Mouse (Mus musculus) CH12.LX (cell line): ENCODE measurements around the gene Tbc1d9. TPM values are rescaled to one million over a fixed set of nuclear protein-coding genes. Genes with fewer than 3 reads are reported as not detected.

ENCODE experiments used
- DNase-seq: peaks from one replicate; pipeline ENCODE4 v3.0.0-alpha.2; 2013; ENCODE audit errors: extremely low read depth
- H3K27ac ChIP-seq: 2 replicates; pipeline ENCODE4 v1.5.1; 2012; ENCODE audit warnings: low read depth, mild to moderate bottlenecking, control low read depth, moderate library complexity; ENCODE audit not compliant: insufficient read depth
- H3K27me3 ChIP-seq: replicated peaks from 2 replicates; pipeline ENCODE3; 2012; ENCODE audit warnings: inconsistent platforms
- H3K36me3 ChIP-seq, 2 experiments: replicated peaks in 1 of 2; 2 replicates each; pipeline versions ENCODE3 to v1.6.1; 2012; ENCODE audit warnings: inconsistent platforms in 1 of 2, low read length in 1 of 2, mild to moderate bottlenecking in 1 of 2, mixed read lengths in 1 of 2, moderate library complexity in 1 of 2; ENCODE audit not compliant: control insufficient read depth in 1 of 2, insufficient read depth in 1 of 2
- H3K4me1 ChIP-seq, 2 experiments: 2 replicates each; pipeline ENCODE4 v1.6.1; 2012; ENCODE audit warnings: inconsistent platforms in 1 of 2, moderate library complexity in 1 of 2; ENCODE audit not compliant: insufficient read depth in 2 of 2, control insufficient read depth in 1 of 2
- H3K4me2 ChIP-seq: 2 replicates; pipeline ENCODE4 v1.6.1; 2012; ENCODE audit warnings: low read depth, mild to moderate bottlenecking, control low read depth; ENCODE audit not compliant: poor library complexity, insufficient read depth, severe bottlenecking
- H3K4me3 ChIP-seq, 3 experiments: fragments of 150-350 bp in 1 of 3; sonication (generic) in 1 of 3; replicated peaks in 1 of 3; 2 replicates each; pipeline versions ENCODE3 to v1.5.1; 2011 to 2012; ENCODE audit warnings: low read depth in 2 of 3, low read length in 2 of 3, mild to moderate bottlenecking in 2 of 3, moderate library complexity in 2 of 3, control low read depth in 1 of 3, improper control_type of control experiment in 1 of 3, inconsistent platforms in 1 of 3, mixed read lengths in 1 of 3; ENCODE audit not compliant: poor library complexity in 1 of 3
- H3K79me2 ChIP-seq: replicated peaks from 2 replicates; pipeline ENCODE4 v1.6.1; 2012; ENCODE audit warnings: mild to moderate bottlenecking, moderate library complexity; ENCODE audit not compliant: control insufficient read depth, poor library complexity, insufficient read depth, severe bottlenecking; ENCODE audit errors: extremely low read depth
- H3K9ac ChIP-seq: 2 replicates; pipeline ENCODE4 v1.6.1; 2012; ENCODE audit warnings: low read depth, mild to moderate bottlenecking, control low read depth, moderate library complexity; ENCODE audit not compliant: insufficient read depth
- H3K9me3 ChIP-seq: replicated peaks from 2 replicates; pipeline ENCODE3; 2012; ENCODE audit warnings: low read length, inconsistent platforms, mixed read lengths
- BHLHE40 ChIP-seq: IDR thresholded peaks from 2 replicates; pipeline ENCODE4 v1.6.1; 2011; ENCODE audit warnings: mild to moderate bottlenecking, low read depth, low read length, improper control_type of control experiment
- E2F4 ChIP-seq: IDR thresholded peaks from 2 replicates; pipeline ENCODE4 v1.6.1; 2011; ENCODE audit warnings: low read depth, low read length, improper control_type of control experiment; ENCODE audit not compliant: insufficient replicate concordance
- ETS1 ChIP-seq: conservative IDR thresholded peaks from 2 replicates; pipeline ENCODE4 v1.6.1; 2012; ENCODE audit warnings: low read depth, mild to moderate bottlenecking, inconsistent platforms, low read length, improper control_type of control experiment, moderate library complexity
- GABPA ChIP-seq: IDR thresholded peaks from 2 replicates; pipeline ENCODE4 v1.6.1; 2012; ENCODE audit warnings: low read depth, low read length, improper control_type of control experiment, inconsistent platforms; ENCODE audit not compliant: insufficient replicate concordance
- HCFC1 ChIP-seq: IDR thresholded peaks from 2 replicates; pipeline ENCODE4 v1.6.1; 2012; ENCODE audit warnings: low read depth, mild to moderate bottlenecking, inconsistent platforms, low read length, improper control_type of control experiment
- JUN ChIP-seq: IDR thresholded peaks from 2 replicates; pipeline ENCODE4 v1.6.1; 2011; ENCODE audit warnings: low read depth, mild to moderate bottlenecking, low read length, improper control_type of control experiment, moderate library complexity; ENCODE audit not compliant: insufficient read depth
- JUND ChIP-seq: conservative IDR thresholded peaks from 2 replicates; pipeline ENCODE4 v1.6.1; 2011; ENCODE audit warnings: low read depth, low read length, improper control_type of control experiment
- MAX ChIP-seq: IDR thresholded peaks from 2 replicates; pipeline ENCODE4 v1.6.1; 2011; ENCODE audit warnings: low read length, improper control_type of control experiment
- MAZ ChIP-seq: IDR thresholded peaks from 2 replicates; pipeline ENCODE4 v1.6.1; 2012; ENCODE audit warnings: low read depth, mild to moderate bottlenecking, inconsistent platforms, low read length, improper control_type of control experiment, moderate library complexity
- MEF2A ChIP-seq: IDR thresholded peaks from 2 replicates; pipeline ENCODE4 v1.6.1; 2014; ENCODE audit warnings: low read depth, mild to moderate bottlenecking, inconsistent platforms, low read length, improper control_type of control experiment, borderline replicate concordance
- PAX5 ChIP-seq: IDR thresholded peaks from 2 replicates; pipeline ENCODE4 v1.6.1; 2012; ENCODE audit warnings: low read length, inconsistent platforms, mixed read lengths
- RCOR1 ChIP-seq: conservative IDR thresholded peaks from 2 replicates; pipeline ENCODE4 v1.6.1; 2012; ENCODE audit warnings: low read depth, mild to moderate bottlenecking, inconsistent platforms, low read length, improper control_type of control experiment
- SMC3 ChIP-seq: IDR thresholded peaks from 2 replicates; pipeline ENCODE4 v1.6.1; 2011; ENCODE audit warnings: low read depth, low read length, improper control_type of control experiment
- TBP ChIP-seq: conservative IDR thresholded peaks from 2 replicates; pipeline ENCODE4 v1.6.1; 2011; ENCODE audit warnings: low read depth, low read length, improper control_type of control experiment
- UBTF ChIP-seq: IDR thresholded peaks from 2 replicates; pipeline ENCODE4 v1.6.1; 2012; ENCODE audit warnings: low read depth, mild to moderate bottlenecking, inconsistent platforms, low read length, improper control_type of control experiment, moderate library complexity
- USF1 ChIP-seq: IDR thresholded peaks from 2 replicates; pipeline ENCODE4 v1.6.1; 2014; ENCODE audit warnings: low read depth, mild to moderate bottlenecking, inconsistent platforms, low read length, improper control_type of control experiment
- ZKSCAN1 ChIP-seq: IDR thresholded peaks from 2 replicates; pipeline ENCODE4 v1.6.1; 2012; ENCODE audit warnings: low read depth, inconsistent platforms, low read length, improper control_type of control experiment, borderline replicate concordance
- dilution Hi-C: fragments of 300-500 bp; cut with MboI; formaldehyde crosslinking; loops from 2 replicates; pipeline ENCODE4 v1.14.3; 2020; ENCODE audit warnings: low sequenced_read_pairs; ENCODE audit not compliant: extremely low pct_unique_long_range_greater_than_20kb, extremely low pct_ligation_motif_present
- in situ Hi-C: fragments of 300-500 bp; cut with MboI; formaldehyde crosslinking; loops from 3 replicates; pipeline ENCODE4 v1.14.3; 2019; ENCODE audit warnings: low sequenced_read_pairs, low pct_ligation_motif_present, low pct_unique_long_range_greater_than_20kb, mixed read lengths
- polyA plus RNA-seq: library from polyadenylated mRNA; unstranded; fragments of >175 nt; gene quantifications from 2 replicates; pipeline ENCODE4 v1.2.1, GENCODE M21; 2012; ENCODE audit warnings: low read depth; ENCODE audit not compliant: insufficient read length
- total RNA-seq, 2 experiments: library from RNA; depleted of rRNA; stranded (reverse); fragments of 300-350 nt in 1 of 2; fragments of >200 nt in 1 of 2; gene quantifications; 2 replicates each; pipeline ENCODE4 v1.2.3; 2012 to 2014

Tbc1d9 gene
- total and polyA plus RNA-seq, 3 experiments = 1.3 to 5.0 (median 1.6) TPM

GRCm38 (mm10) chr8:83141358-83141757 lies 23.8 kb upstream of the Tbc1d9 start (continued):
- 0 out of 2 replicates have a peak, but pooled peaks have one; percentile 52 for TF ChIP-seq E2F4
- no peak for TF ChIP-seq UBTF
- 0 out of 2 replicates have a peak, but pooled peaks have one; percentile 36 for TF ChIP-seq TBP
- no peak; the same call in 1 of the 2 replicates for TF ChIP-seq SMC3
- TF ChIP-seq ZKSCAN1 = no peak
- TF ChIP-seq BHLHE40 = peak; percentile 72
- peak; percentile 71 for TF ChIP-seq ETS1
- TF ChIP-seq USF1 = no peak

DNA sequence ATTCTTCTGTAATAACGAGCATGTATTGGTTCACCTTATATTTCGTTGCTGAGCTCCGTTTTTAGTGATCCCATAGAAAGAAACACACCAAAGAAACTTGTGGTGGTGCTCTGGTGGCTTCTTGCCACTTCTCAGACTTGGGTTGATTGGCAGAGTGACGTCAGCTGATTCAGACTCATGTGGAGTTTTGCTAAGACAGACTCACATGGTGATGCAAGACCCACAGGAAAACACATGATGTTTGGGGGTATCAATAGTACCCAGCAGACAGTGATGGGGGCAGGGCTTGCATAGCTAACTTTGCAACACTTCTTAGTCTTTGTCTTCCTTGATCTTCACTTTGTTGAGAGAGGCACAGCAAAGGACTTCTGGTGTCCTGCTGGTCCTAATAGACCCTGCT lies 20.6 kb upstream of the Tbc1d9 start:
- Histone ChIP-seq H3K36me3 (no peaks in the 10 kb centered on the region), H3K9ac (no peak overlapping the region), H3K27ac (no peak overlapping the region), H3K4me3 (no peak overlapping the region), H3K9me3 (peaks cover 7% of the 10 kb centered on the region), H3K27me3 (no peaks in the 10 kb centered on the region), H3K79me2 (no peaks in the 10 kb centered on the region), H3K4me2 (no peak overlapping the region), H3K4me1 (peaks cover 11 to 42% of the 10 kb centered on the region in 2 experiments)
- in situ Hi-C loops (no loop called here), dilution Hi-C loops (no loop called here)
- no peak for TF ChIP-seq RCOR1
- no peak for DNase-seq

GRCm38 (mm10) chr8:83145421-83145820 lies 19.7 kb upstream of the Tbc1d9 start:
- in situ Hi-C loops = no loop called here
- no peak for DNase-seq
- H3K27me3 ChIP-seq = no peaks in the 10 kb centered on the region
- TF ChIP-seq HCFC1 = no peak
- TF ChIP-seq JUN = no peak
- TF ChIP-seq, all 38 proteins: peak for 0
- H3K36me3 ChIP-seq = no peaks in the 10 kb centered on the region
- H3K4me1 ChIP-seq = peaks cover 8 to 34% of the 10 kb centered on the region in 2 experiments; a peak in 3 of 4 replicates
- H3K27ac ChIP-seq = no peak overlapping the region
- H3K4me3 ChIP-seq = no peak overlapping the region
- peaks cover 7% of the 10 kb centered on the region for H3K9me3 ChIP-seq
- no peaks in the 10 kb centered on the region for H3K79me2 ChIP-seq
- H3K4me2 ChIP-seq = no peak overlapping the region
- no peak overlapping the region for H3K9ac ChIP-seq
- dilution Hi-C loops = no loop called here

DNA sequence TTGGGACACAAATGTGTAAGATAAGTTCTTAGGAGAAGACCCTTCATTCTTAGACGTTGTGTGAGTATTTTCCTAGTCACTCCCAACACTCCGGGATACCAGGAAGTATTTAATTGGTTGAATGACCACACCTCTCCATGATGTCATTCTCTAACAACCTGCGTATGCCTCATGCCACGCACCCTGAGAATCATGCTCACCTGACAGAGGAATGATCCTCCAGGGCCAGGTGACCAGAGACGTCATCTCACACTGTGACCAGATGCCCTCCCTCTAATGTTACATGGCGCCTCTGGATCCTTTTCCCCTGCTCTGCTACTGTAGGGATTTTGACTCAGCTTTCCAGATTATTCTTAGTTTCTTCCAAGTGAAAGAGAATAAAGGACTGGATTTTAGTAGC lies 16.0 kb upstream of the Tbc1d9 start:
- no peak for TF ChIP-seq MAZ
- no peak for TF ChIP-seq E2F4
- no peak for TF ChIP-seq MEF2A
- TF ChIP-seq JUND = no peak
- TF ChIP-seq SMC3 = no peak
- TF ChIP-seq MAX = no peak
- TF ChIP-seq PAX5 = no peak
- TF ChIP-seq GABPA = no peak
- TF ChIP-seq, all 38 proteins: peak for 0
- peaks cover 7% of the 10 kb centered on the region for H3K9me3 ChIP-seq
- H3K27ac ChIP-seq = no peak overlapping the region
- H3K9ac ChIP-seq = no peak overlapping the region
- no peaks in the 10 kb centered on the region for H3K27me3 ChIP-seq
- no peak for DNase-seq
- H3K79me2 ChIP-seq = no peaks in the 10 kb centered on the region
- peaks cover 5 to 47% of the 10 kb centered on the region in 2 experiments; a peak in 3 of 4 replicates for H3K4me1 ChIP-seq
- in situ Hi-C loops = no loop called here
- no peak overlapping the region for H3K4me2 ChIP-seq
- dilution Hi-C loops = no loop called here
- no peak overlapping the region for H3K4me3 ChIP-seq
- no peaks in the 10 kb centered on the region for H3K36me3 ChIP-seq
